Mouse (Mus musculus) kidney, embryonic 14.5 days (tissue): ENCODE data around the gene Pdzd2. TPM values are rescaled to one million over a fixed set of nuclear protein-coding genes. Genes with fewer than 3 reads are reported as not detected.

ENCODE experiments used
- ATAC-seq: fragments of 200-750 bp; cut with Nextera tagmentation; 2 replicates; pipeline ENCODE4 v1.8.0; 2017; ENCODE audit warnings: moderate number of reproducible peaks, mild to moderate bottlenecking, moderate TSS enrichment, moderate library complexity; ENCODE audit not compliant: low FRiP score, low TSS enrichment
- H3K27ac ChIP-seq: fragments of 300-500 bp; sonication (generic); 2 replicates; pipeline ENCODE4 v1.5.1; 2014; ENCODE audit warnings: low read depth, mild to moderate bottlenecking, low read length, moderate library complexity, mixed read lengths
- H3K27me3 ChIP-seq: fragments of 300-500 bp; sonication (generic); 2 replicates; pipeline ENCODE4 v1.6.1; 2014; ENCODE audit warnings: mild to moderate bottlenecking, low read length; ENCODE audit not compliant: control insufficient read depth, insufficient read depth
- H3K36me3 ChIP-seq: fragments of 300-500 bp; sonication (generic); 2 replicates; pipeline ENCODE4 v1.6.1; 2014; ENCODE audit warnings: low read length, mixed read lengths; ENCODE audit not compliant: control insufficient read depth, insufficient read depth
- H3K4me1 ChIP-seq: fragments of 300-500 bp; sonication (generic); 2 replicates; pipeline ENCODE4 v1.6.1; 2014; ENCODE audit warnings: low read length, mixed read lengths; ENCODE audit not compliant: control insufficient read depth, insufficient read depth
- H3K4me2 ChIP-seq: fragments of 300-500 bp; sonication (generic); replicated peaks from 2 replicates; pipeline ENCODE4 v1.6.1; 2014; ENCODE audit warnings: low read depth, mild to moderate bottlenecking, low read length
- H3K4me3 ChIP-seq: fragments of 300-500 bp; sonication (generic); 2 replicates; pipeline ENCODE4 v1.5.1; 2014; ENCODE audit warnings: mild to moderate bottlenecking, low read length
- H3K9ac ChIP-seq: fragments of 300-500 bp; sonication (generic); 2 replicates; pipeline ENCODE4 v1.6.1; 2014; ENCODE audit warnings: low read depth, mild to moderate bottlenecking, low read length, moderate library complexity
- H3K9me3 ChIP-seq: fragments of 300-500 bp; sonication (generic); 2 replicates; pipeline ENCODE4 v1.6.1; 2016; ENCODE audit warnings: low read length; ENCODE audit not compliant: control insufficient read depth
- whole genome bisulfite sequencing: fragments of 180-500 bp; shearing (Covaris S2); extraction: QIAGEN DNeasy Blood & Tissue Kit; methylation state at CpG from one replicate; pipeline ENCODE4 v1.1.7; 2014; 5-methylcytosine and 5-hydroxymethylcytosine counted together
- polyA plus RNA-seq: library from polyadenylated mRNA; unstranded; fragments of >200 nt; fragmentation: Nextera tagmentation; extraction: Ambion mirVana; gene quantifications from 2 replicates; pipeline ENCODE4 v1.2.1, GENCODE M21; 2014

Gene Pdzd2
- polyA plus RNA-seq, 1 experiment from 2014 or later: 43.7 TPM

DNA sequence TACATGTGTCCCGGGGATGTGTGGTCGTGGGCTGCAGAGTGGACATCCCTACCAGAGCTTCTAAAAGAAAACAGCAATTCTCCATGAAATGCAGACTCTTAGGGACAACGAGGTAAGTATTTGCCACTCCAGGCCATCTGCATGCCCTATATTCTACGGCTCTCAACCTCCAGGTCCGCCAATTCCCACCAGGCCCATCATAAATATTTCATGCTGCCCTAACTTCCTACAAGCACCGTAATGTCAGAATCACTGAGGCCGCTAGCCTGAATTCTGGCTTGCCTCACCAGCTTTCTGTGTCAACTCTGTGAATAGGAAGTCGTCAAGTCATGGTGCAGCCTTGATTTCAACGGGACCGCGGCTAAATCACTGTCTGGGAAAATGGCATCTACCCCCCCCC is 234.2 kb downstream of the Pdzd2 start:
- no peak overlapping the region for H3K27ac ChIP-seq
- H3K4me2 ChIP-seq: no peak overlapping the region
- no peaks in the 10 kb centered on the region for H3K9me3 ChIP-seq
- H3K4me3 ChIP-seq: no peak overlapping the region
- no peaks in the 10 kb centered on the region for H3K27me3 ChIP-seq
- no peak for ATAC-seq
- H3K4me1 ChIP-seq: peaks cover 13% of the 10 kb centered on the region; the same call in 1 of the 2 replicates
- no peaks in the 10 kb centered on the region for H3K36me3 ChIP-seq
- 65% methylated on average over 11 of the region's 11 CpGs for WGBS
- no peak overlapping the region for H3K9ac ChIP-seq

DNA sequence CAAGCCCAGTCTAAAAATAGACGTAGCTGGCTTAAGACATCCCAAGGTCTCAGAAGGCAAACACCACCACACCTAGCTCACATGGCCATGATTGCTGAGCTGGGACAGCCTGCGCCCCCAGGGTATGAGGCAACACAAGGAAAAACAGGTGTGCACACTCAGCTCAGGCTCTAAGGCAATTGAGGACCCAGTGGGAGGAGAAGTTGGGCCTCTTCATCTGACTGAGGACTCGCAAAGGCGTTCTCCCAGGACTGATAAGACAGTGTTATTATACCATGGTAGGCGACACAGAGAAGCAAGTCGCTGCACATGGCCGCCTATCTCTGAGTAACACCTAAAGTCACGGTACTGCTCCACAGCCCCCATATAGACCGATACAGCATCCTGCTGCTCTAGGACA is 235.8 kb downstream of the Pdzd2 start:
- ATAC-seq: no peak
- Histone ChIP-seq H3K9me3 (no peaks in the 10 kb centered on the region), H3K27me3 (no peaks in the 10 kb centered on the region), H3K9ac (no peak overlapping the region), H3K4me2 (no peak overlapping the region), H3K4me3 (no peak overlapping the region), H3K36me3 (no peaks in the 10 kb centered on the region), H3K4me1 (peaks cover 13% of the 10 kb centered on the region; the same call in 1 of the 2 replicates), H3K27ac (no peak overlapping the region)
- WGBS: 77% methylated on average over 9 of the region's 9 CpGs

DNA sequence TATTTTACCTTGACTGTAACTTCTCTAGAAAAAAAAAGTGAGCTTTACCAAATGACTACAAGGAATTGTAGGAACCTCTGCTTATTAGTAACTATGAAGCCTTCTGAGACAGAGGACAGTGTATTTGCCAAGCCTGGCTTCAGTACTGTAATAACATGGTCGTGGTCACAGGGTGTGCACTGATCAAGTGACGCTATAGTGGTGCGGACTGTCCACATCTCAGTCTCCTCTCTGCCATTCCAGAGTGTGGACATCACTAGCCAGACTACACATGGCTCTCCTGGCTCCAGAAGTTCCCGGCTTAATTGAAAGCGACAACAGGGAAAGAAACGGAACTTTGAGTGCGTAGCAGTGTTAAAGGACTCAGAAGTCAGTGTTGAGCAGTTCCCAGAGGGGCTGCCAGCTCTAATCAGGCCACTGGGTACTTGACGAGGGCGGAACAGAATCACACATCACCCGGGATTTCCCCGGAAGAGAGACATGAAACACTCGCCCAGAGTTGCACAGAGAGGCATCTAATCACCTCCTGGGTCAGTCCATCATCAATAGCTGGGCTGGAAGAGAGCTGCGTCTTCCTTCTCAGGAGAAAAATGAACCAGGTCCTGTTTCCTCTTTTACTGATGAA is 237.7 kb downstream of the Pdzd2 start:
- Histone ChIP-seq H3K27me3 (no peaks in the 10 kb centered on the region), H3K36me3 (no peaks in the 10 kb centered on the region), H3K4me3 (no peak overlapping the region), H3K9ac (no peak overlapping the region), H3K4me1 (peaks cover 13% of the 10 kb centered on the region; the same call in 1 of the 2 replicates), H3K27ac (no peak overlapping the region), H3K9me3 (no peaks in the 10 kb centered on the region), H3K4me2 (no peak overlapping the region)
- no peak for ATAC-seq
- WGBS: 57% methylated on average over 13 of the region's 13 CpGs

DNA sequence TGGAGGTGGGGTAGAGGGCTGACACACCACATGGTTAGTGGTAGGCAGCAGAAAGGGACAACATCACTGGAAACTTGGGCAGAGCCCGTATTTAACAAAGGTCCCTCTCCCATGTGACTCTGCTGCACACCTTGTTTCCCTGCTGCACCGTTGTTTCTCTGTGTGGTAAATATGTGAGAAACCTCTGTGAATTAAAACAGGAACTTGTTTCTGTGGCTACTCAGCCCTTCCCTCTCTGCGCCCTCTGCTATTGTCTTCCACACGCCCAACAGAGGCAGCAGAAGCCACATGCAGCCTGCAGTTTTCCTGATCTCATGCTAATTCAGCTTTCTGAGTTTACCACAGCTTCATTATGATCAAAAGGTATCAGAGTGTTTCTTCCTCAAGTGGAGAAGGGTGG is 239.1 kb downstream of the Pdzd2 start:
- no peak overlapping the region for H3K9ac ChIP-seq
- no peak for ATAC-seq
- WGBS: 79% methylated on average over 4 of the region's 4 CpGs
- H3K36me3 ChIP-seq: no peaks in the 10 kb centered on the region
- H3K27me3 ChIP-seq: no peaks in the 10 kb centered on the region
- no peak overlapping the region for H3K4me3 ChIP-seq
- peaks cover 8% of the 10 kb centered on the region; the same call in 1 of the 2 replicates for H3K4me1 ChIP-seq
- no peak overlapping the region for H3K4me2 ChIP-seq
- no peak overlapping the region for H3K27ac ChIP-seq
- H3K9me3 ChIP-seq: no peaks in the 10 kb centered on the region

DNA sequence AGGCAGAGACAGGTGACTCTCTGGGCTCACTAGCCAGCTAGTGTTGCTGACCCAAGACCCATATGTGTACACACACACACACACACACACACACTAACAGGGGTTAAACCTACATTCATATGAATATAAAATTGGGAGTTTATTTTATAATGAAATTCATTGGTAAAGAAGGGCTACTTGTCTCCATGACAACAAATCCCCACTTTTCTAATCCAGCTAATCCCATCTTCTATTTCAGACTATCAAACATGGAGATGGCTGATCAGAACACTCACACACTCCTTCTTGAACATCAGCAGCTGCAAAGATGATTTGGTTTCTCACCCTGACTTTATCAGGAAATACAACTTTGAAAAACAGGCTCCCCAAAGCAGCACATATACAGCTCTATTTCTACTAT is 245.6 kb downstream of the Pdzd2 start:
- no peak overlapping the region for H3K9ac ChIP-seq
- peaks cover 28% of the 10 kb centered on the region for H3K4me1 ChIP-seq
- no peaks in the 10 kb centered on the region for H3K36me3 ChIP-seq
- no peak overlapping the region for H3K4me2 ChIP-seq
- H3K27ac ChIP-seq: no peak overlapping the region
- H3K27me3 ChIP-seq: no peaks in the 10 kb centered on the region
- no peaks in the 10 kb centered on the region for H3K9me3 ChIP-seq
- no peak for ATAC-seq
- H3K4me3 ChIP-seq: no peak overlapping the region

DNA sequence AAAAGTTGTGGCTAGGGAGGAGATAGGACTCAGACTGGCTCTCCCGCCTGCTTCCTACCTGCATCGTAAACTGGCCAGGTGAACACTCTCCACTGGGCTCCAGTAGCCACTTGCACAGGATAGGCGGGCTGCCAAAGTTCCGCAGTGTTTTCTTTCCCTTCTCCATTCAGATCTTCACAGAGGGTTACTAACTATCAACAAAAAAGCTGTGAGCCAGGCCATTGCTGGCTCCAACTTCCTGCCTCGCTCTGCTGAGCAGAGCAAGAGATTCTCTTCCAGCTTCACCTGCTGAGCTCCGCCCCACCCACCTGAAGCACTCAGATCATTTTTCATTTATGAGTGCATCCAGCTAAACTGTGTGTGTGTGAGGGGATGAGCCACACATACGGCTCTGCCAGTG is 246.5 kb downstream of the Pdzd2 start:
- no peaks in the 10 kb centered on the region for H3K27me3 ChIP-seq
- no peaks in the 10 kb centered on the region for H3K36me3 ChIP-seq
- no peak overlapping the region for H3K4me2 ChIP-seq
- no peak overlapping the region; the same call in 1 of the 2 replicates for H3K27ac ChIP-seq
- ATAC-seq: peak; percentile 34; the same call in 1 of the 2 replicates
- no peak overlapping the region for H3K4me3 ChIP-seq
- H3K9ac ChIP-seq: no peak overlapping the region
- no peaks in the 10 kb centered on the region for H3K9me3 ChIP-seq
- peaks cover 28% of the 10 kb centered on the region for H3K4me1 ChIP-seq
- WGBS: 60% methylated on average over 7 of the region's 7 CpGs

DNA sequence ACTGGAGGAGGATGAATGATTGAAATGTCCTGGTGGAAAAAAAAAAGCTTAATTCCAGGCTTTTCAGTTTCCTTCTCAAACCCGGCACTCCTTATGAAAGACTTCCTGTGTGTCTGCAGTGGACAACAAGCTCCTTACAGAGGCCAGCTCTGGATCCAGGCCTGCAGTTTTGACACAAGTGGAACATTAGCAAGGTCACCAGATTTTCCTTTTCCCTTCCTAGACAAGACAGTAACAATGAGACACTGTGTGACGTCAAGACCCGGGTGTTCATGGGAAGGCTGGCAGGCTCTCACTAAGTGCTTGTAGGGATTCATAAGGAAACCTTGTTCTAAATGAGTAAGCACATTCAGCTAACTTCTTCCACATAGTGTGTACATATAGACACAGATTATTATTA is 248.8 kb downstream of the Pdzd2 start:
- no peak for ATAC-seq
- 46% methylated on average over 3 of the region's 3 CpGs for WGBS
- Histone ChIP-seq H3K36me3 (no peaks in the 10 kb centered on the region), H3K9ac (no peak overlapping the region), H3K27ac (no peak overlapping the region; the same call in 1 of the 2 replicates), H3K27me3 (no peaks in the 10 kb centered on the region), H3K4me2 (no peak overlapping the region), H3K4me1 (peaks cover 28% of the 10 kb centered on the region), H3K9me3 (no peaks in the 10 kb centered on the region), H3K4me3 (no peak overlapping the region)

DNA sequence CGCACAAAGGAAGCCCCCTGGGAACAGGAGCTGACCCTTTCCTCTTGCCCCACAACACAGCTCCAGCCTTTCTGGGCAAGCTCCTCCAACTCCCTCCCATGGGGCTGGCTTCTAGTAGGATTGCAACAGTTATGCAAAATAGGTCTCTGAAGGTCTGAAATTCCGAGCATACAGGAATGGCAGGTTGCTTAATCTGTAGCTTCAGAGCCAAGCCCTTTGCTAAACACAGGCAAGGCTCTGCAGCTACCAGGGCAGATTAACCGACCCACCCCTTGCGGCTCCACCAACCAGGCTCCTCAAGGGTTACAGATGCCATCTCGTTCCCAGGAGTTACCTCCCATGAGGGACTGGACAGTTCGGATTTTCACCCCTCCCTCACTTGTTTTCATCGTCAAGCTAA is 249.2 kb downstream of the Pdzd2 start:
- no peaks in the 10 kb centered on the region for H3K9me3 ChIP-seq
- no peaks in the 10 kb centered on the region for H3K36me3 ChIP-seq
- 29% methylated on average over 7 of the region's 7 CpGs for WGBS
- no peak overlapping the region; the same call in 1 of the 2 replicates for H3K27ac ChIP-seq
- no peaks in the 10 kb centered on the region for H3K27me3 ChIP-seq
- H3K4me3 ChIP-seq: no peak overlapping the region
- no peak for ATAC-seq
- no peak overlapping the region for H3K4me2 ChIP-seq
- peaks cover 28% of the 10 kb centered on the region for H3K4me1 ChIP-seq
- no peak overlapping the region for H3K9ac ChIP-seq

DNA sequence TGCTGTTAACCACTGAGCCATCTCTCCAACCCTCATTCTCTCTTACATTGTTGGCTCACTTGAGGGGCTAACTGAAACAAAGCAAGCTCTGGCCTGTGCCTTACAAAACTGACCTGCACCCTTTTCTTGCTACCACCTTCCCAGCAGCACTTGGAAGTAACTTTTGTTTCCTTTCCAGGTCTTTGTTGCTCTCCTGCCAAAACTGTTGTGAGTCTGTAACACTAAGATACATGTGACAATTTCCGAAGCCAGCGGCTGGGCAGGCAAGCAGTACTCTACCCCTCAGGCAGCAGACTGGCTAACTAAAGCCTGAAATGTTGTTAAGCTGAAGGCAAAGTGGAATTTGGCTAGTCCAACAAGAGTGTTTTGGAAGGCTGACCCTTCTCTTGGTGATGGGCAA is 251.4 kb downstream of the Pdzd2 start:
- Histone ChIP-seq H3K4me1 (peaks cover 26% of the 10 kb centered on the region), H3K4me2 (no peak overlapping the region), H3K27me3 (no peaks in the 10 kb centered on the region), H3K27ac (no peak overlapping the region), H3K4me3 (no peak overlapping the region), H3K9ac (no peak overlapping the region), H3K9me3 (no peaks in the 10 kb centered on the region), H3K36me3 (no peaks in the 10 kb centered on the region)
- WGBS: 89% methylated on average over 2 of the region's 2 CpGs
- no peak for ATAC-seq
